Comparison of ENCODE assay signal across 24 mouse cellular contexts in the genomic region with DNA sequence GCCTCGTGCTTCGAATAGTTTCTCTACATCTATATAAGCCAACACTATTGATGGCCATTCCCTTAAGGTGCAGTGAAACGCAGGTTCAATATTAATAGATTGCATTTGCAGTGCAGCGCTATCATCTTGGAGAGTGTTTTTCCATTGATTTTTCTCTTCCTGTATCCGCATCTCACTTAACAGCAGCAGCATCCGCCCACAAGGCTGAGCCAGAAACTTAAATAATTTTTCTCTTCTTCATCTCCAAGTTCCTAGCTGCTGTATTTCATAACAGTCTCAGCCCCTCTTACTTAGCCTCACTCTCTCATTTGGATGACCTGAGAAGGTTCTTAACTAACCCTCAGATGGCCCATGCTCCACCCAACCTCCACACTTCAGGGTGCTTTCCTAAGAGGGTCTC. TPM values are rescaled to one million over a fixed set of nuclear protein-coding genes. Genes with fewer than 3 reads are reported as not detected.
DNase-seq lines count a peak whose midpoint lies in the region; ATAC-seq lines count a peak whose summit lies in the region.
"Had no signal": no experiment of that assay in that cellular context is flagged by ENCODE, and none has a peak within 500 bp of the region (broad histone marks: within the 10 kb centered on the region; RNA-seq: fewer than 3 reads in every experiment).

No protein-coding gene starts in this region.

- intact Hi-C loops in gastrocnemius, postnatal 36 days (cut with DNase I): no loop called here

- no peak for DNase-seq in frontal cortex, postnatal 25 days (ENCODE audit: low spot score in 2 of 2)
- peak; percentile 38 for DNase-seq in right cerebral cortex, adult 18-20 months
- no peak for DNase-seq in right cerebral cortex, postnatal 25 days
- DNase-seq in gastrocnemius, postnatal 36 days: no peak
- DNase-seq: adrenal gland, adult 8-10 months; adrenal gland, postnatal 14 days; adrenal gland, postnatal 36 days; B cell, adult 2 months; cerebellum, adult 11 months; cerebellum, adult 18-20 months; cerebellum, adult 8-10 months; cerebellum, adult 9-11 months; cerebellum, postnatal 14 days; cerebellum, postnatal 36 days; embryo, embryonic 11 days; forebrain, postnatal 0 days had no signal

- peak; percentile 64 for ATAC-seq in frontal cortex, adult (ENCODE audit: low TSS enrichment)
- ATAC-seq: activated CD4-positive, CD25-positive, alpha-beta regulatory T cell, adult 4 months; CD4-positive, CD25-positive, alpha-beta regulatory T cell, adult 4 months; forebrain, embryonic 13.5 days; forebrain, embryonic 15.5 days; forebrain, postnatal 0 days; Patski had no signal

RNA-seq across cellular contexts. Expression of a gene that starts 20.7 kb away (rescaled TPM):
- 1 to 10 TPM; 1.0 to 1.1 TPM for total RNA-seq in gastrocnemius, postnatal 36 days (2021)
- total RNA-seq: common myeloid progenitor, adult 5-6 weeks had no signal

RNA-seq across cellular contexts. Expression of a gene that starts 53.5 kb away (rescaled TPM):
- under 1 TPM in 1 of 2 experiments, not detected in 1; 0.23 TPM for total RNA-seq in gastrocnemius, postnatal 36 days (2021)
- total RNA-seq: CH12.LX had no signal
